Mouse (Mus musculus): Measurements from ENCODE around the gene Enox1. TPM values are rescaled to one million over a fixed set of nuclear protein-coding genes. Genes with fewer than 3 reads are reported as not detected.

Enox1 gene
- total and polyA plus RNA-seq, 3 experiments, result not detected

- in situ Hi-C loops (cut with MboI; ENCODE audit: low pct_ligation_motif_present, low pct_unique_long_range_greater_than_20kb, low sequenced_read_pairs), result no loop called here
- dilution Hi-C loops (cut with MboI; ENCODE audit: extremely low pct_ligation_motif_present, extremely low pct_unique_long_range_greater_than_20kb, low sequenced_read_pairs), result no loop called here
- H3K36me3 ChIP-seq (replicated peaks in 1 of 2; ENCODE audit: control insufficient read depth in 1 of 2, insufficient read depth in 1 of 2, low read length in 1 of 2), result no peaks in the 10 kb centered on the region
Measured at GRCm38 (mm10) chr14:77283939-77284338, 127.4 kb downstream of the Enox1 start.

DNA sequence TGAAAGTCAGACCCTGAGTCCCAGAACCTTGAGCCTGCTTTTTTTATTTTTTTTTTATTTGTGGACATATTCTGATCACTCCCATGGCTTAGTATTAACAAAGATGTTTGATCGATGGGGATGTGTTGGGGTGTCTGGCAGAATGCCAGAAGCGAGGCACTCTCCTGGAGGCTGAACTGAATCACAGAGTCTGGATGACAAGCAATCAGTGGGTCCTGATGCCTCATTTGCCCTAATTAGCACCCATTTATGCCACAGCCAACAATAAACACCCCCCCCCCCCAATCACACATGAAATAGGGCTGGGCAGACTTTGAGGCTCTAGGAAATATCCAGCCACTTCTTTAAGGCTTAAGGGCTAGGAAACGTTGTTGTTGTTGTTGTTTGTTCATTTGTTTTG lies 128.9 kb downstream of the Enox1 start:
- Histone ChIP-seq H3K4me2 (ENCODE audit: insufficient read depth, low read depth, poor library complexity, severe bottlenecking) (no peak overlapping the region), H3K36me3 (replicated peaks in 1 of 2; ENCODE audit: control insufficient read depth in 1 of 2, insufficient read depth in 1 of 2, low read length in 1 of 2) (no peaks in the 10 kb centered on the region), H3K9ac (ENCODE audit: insufficient read depth, low read depth) (no peak overlapping the region), H3K79me2 (replicated peaks; ENCODE audit: control insufficient read depth, extremely low read depth, insufficient read depth, poor library complexity, severe bottlenecking) (no peaks in the 10 kb centered on the region), H3K27me3 (replicated peaks) (no peaks in the 10 kb centered on the region), H3K9me3 (replicated peaks; ENCODE audit: low read length) (peaks cover 85% of the 10 kb centered on the region), H3K4me3 (replicated peaks in 1 of 3; ENCODE audit: low read depth in 2 of 3, low read length in 2 of 3, poor library complexity in 1 of 3) (no peak overlapping the region), H3K27ac (ENCODE audit: insufficient read depth, low read depth) (no peak overlapping the region), H3K4me1 (ENCODE audit: control insufficient read depth in 1 of 2, insufficient read depth in 2 of 2) (no peaks in the 10 kb centered on the region)
- in situ Hi-C loops (cut with MboI; ENCODE audit: low pct_ligation_motif_present, low pct_unique_long_range_greater_than_20kb, low sequenced_read_pairs) (no loop called here), dilution Hi-C loops (cut with MboI; ENCODE audit: extremely low pct_ligation_motif_present, extremely low pct_unique_long_range_greater_than_20kb, low sequenced_read_pairs) (no loop called here)
- DNase-seq (ENCODE audit: extremely low read depth), result no peak
- TF ChIP-seq MXI1 (IDR thresholded peaks at IDR 0.05; ENCODE audit: low read depth, low read length) (no peak), USF1 (IDR thresholded peaks at IDR 0.05; ENCODE audit: low read depth, low read length) (no peak), TCF12 (IDR thresholded peaks at IDR 0.05; ENCODE audit: low read depth, low read length) (no peak), MEF2A (IDR thresholded peaks at IDR 0.05; ENCODE audit: borderline replicate concordance, low read depth, low read length) (no peak), CHD2 (IDR thresholded peaks at IDR 0.05; ENCODE audit: low read length) (no peak), MAX (IDR thresholded peaks at IDR 0.05; ENCODE audit: low read length) (no peak), MYC (IDR thresholded peaks at IDR 0.05; ENCODE audit: low read depth, low read length) (no peak), RCOR1 (conservative IDR thresholded peaks at IDR 0.05; ENCODE audit: low read depth, low read length) (no peak), MAFK (IDR thresholded peaks at IDR 0.05; ENCODE audit: insufficient replicate concordance, low read length) (no peak), ETS1 (conservative IDR thresholded peaks at IDR 0.05; ENCODE audit: low read depth, low read length) (no peak)

More at GRCm38 (mm10) chr14:77283939-77284338, 127.4 kb downstream of the Enox1 start:
- no peak for TF ChIP-seq CTCF (conservative IDR thresholded peaks at IDR 0.05 in 1 of 2, IDR thresholded peaks at IDR 0.05 in 1 of 2; ENCODE audit: low read depth in 2 of 2, low read length in 2 of 2)
- no peak for TF ChIP-seq ZC3H11A (IDR thresholded peaks at IDR 0.05; ENCODE audit: low read depth, low read length)
- TF ChIP-seq E2F4 (IDR thresholded peaks at IDR 0.05; ENCODE audit: insufficient replicate concordance, low read depth, low read length), result no peak
- no peak for TF ChIP-seq MXI1 (IDR thresholded peaks at IDR 0.05; ENCODE audit: low read depth, low read length)
- no peaks in the 10 kb centered on the region for H3K27me3 ChIP-seq (replicated peaks)
- peaks cover 82% of the 10 kb centered on the region for H3K9me3 ChIP-seq (replicated peaks; ENCODE audit: low read length)
- no peaks in the 10 kb centered on the region for H3K79me2 ChIP-seq (replicated peaks; ENCODE audit: control insufficient read depth, extremely low read depth, insufficient read depth, poor library complexity, severe bottlenecking)
- no peak overlapping the region for H3K9ac ChIP-seq (ENCODE audit: insufficient read depth, low read depth)
- H3K4me3 ChIP-seq (replicated peaks in 1 of 3; ENCODE audit: low read depth in 2 of 3, low read length in 2 of 3, poor library complexity in 1 of 3), result no peak overlapping the region
- DNase-seq (ENCODE audit: extremely low read depth), result no peak
- H3K4me2 ChIP-seq (ENCODE audit: insufficient read depth, low read depth, poor library complexity, severe bottlenecking), result no peak overlapping the region
- no peaks in the 10 kb centered on the region for H3K4me1 ChIP-seq (ENCODE audit: control insufficient read depth in 1 of 2, insufficient read depth in 2 of 2)
- no peak overlapping the region for H3K27ac ChIP-seq (ENCODE audit: insufficient read depth, low read depth)

DNA sequence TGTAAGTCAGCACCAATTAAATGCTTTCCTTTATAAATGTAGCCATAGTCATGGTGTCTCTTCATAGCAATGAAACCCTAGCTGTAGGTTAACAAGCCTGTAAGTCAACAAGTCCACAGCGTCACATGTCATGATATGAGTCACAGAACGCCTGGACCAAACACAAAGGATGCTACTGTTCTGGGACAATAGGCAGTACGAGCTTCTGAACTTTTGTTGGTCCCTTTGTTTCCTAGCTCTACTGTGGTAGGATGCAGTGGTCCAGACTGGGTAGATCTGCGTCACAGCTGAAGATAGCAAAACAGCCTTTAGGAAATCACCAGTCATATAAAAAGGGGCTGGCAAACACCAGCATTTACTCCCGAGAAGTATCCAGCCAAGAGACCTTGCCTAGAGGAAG lies 135.2 kb downstream of the Enox1 start:
- in situ Hi-C loops (cut with MboI; ENCODE audit: low pct_ligation_motif_present, low pct_unique_long_range_greater_than_20kb, low sequenced_read_pairs), result no loop called here
- no peaks in the 10 kb centered on the region for H3K4me1 ChIP-seq (ENCODE audit: control insufficient read depth in 1 of 2, insufficient read depth in 2 of 2)
- H3K9me3 ChIP-seq (replicated peaks; ENCODE audit: low read length), result peaks cover 64% of the 10 kb centered on the region
- dilution Hi-C loops (cut with MboI; ENCODE audit: extremely low pct_ligation_motif_present, extremely low pct_unique_long_range_greater_than_20kb, low sequenced_read_pairs), result no loop called here
- no peaks in the 10 kb centered on the region for H3K79me2 ChIP-seq (replicated peaks; ENCODE audit: control insufficient read depth, extremely low read depth, insufficient read depth, poor library complexity, severe bottlenecking)
- no peak overlapping the region for H3K27ac ChIP-seq (ENCODE audit: insufficient read depth, low read depth)
- H3K36me3 ChIP-seq (replicated peaks in 1 of 2; ENCODE audit: control insufficient read depth in 1 of 2, insufficient read depth in 1 of 2, low read length in 1 of 2), result no peaks in the 10 kb centered on the region
- TF ChIP-seq CTCF (conservative IDR thresholded peaks at IDR 0.05 in 1 of 2, IDR thresholded peaks at IDR 0.05 in 1 of 2; ENCODE audit: low read depth in 2 of 2, low read length in 2 of 2) (no peak), NRF1 (IDR thresholded peaks at IDR 0.05; ENCODE audit: low read depth, low read length) (no peak)
- H3K9ac ChIP-seq (ENCODE audit: insufficient read depth, low read depth), result no peak overlapping the region
- no peak overlapping the region for H3K4me3 ChIP-seq (replicated peaks in 1 of 3; ENCODE audit: low read depth in 2 of 3, low read length in 2 of 3, poor library complexity in 1 of 3)
- DNase-seq (ENCODE audit: extremely low read depth), result no peak
- no peaks in the 10 kb centered on the region for H3K27me3 ChIP-seq (replicated peaks)
- H3K4me2 ChIP-seq (ENCODE audit: insufficient read depth, low read depth, poor library complexity, severe bottlenecking), result no peak overlapping the region
